Mouse (Mus musculus) brain, adult 2 months (tissue): ENCODE results near the gene Gm38119.

Source experiments
- DNase-seq: peaks from one replicate; pipeline ENCODE4 v3.0.0; 2011; ENCODE audit warnings: low read depth, low spot score

Gene Gm38119

DNA sequence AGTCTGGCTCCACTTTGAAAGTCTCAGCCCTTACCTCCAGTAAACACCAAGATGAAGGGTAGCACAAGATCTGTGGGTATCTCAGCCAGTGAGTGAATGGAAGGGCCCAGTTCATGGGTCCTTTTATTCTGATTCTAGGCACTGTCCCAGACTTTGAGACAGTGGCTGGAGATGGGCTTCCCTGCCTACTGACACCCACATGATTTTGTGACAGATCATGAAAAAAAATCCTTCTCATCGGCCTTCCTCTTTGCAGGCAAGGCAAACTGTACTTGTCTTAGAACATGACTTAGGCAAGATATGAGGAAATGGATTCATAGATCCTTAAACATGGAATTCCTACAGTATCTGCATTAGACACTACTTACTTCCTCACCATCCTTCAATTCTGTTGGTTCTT lies at the start of gene Gm38119:
TSS of gene Gm38119 (minus strand) at position 101 of the 400 bp plus-strand sequence.
- DNase-seq, result no peak

DNA sequence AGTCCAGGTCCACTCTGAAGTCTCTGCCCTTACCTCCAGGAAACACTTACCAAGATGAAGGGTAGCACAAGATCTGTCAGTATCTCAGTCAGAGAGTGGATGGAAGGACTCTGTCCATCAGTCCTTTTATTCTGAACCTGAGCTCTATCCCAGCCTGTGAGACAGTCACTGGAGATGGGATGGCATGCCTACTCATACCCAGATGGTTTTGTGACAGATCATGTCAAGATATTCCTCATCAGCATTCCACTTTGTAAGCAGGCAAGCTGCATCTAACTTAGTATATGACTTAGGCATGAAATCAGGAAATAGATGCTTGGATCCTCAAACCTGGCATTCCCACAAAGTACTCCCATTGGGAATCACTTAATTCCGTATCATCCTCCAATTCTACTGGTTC lies 39.9 kb upstream of the Gm38119 start, which contains the start of gene Lce1i:
TSS of gene Lce1i (minus strand) at position 101 of the 400 bp plus-strand sequence.
- DNase-seq, result no peak

DNA sequence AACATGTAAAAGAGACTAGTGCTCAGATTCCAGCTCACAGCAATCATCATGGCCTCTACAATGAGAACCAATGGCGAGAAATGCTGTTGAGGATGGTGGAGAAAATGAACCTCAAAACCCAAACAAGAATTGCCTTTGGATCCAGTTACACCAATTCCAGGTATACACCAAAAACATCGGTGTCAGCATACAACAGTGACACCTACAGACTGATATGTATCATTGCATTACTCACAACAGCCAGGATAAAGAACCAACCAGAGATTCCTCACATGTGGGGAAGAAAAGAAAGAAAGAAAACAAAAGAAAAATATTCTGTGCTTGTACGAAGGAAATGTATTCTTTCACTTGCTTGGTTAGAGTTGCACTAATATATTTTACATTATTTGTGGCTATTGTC lies 32.7 kb upstream of the Gm38119 start:
- peak; percentile 2 for DNase-seq

DNA sequence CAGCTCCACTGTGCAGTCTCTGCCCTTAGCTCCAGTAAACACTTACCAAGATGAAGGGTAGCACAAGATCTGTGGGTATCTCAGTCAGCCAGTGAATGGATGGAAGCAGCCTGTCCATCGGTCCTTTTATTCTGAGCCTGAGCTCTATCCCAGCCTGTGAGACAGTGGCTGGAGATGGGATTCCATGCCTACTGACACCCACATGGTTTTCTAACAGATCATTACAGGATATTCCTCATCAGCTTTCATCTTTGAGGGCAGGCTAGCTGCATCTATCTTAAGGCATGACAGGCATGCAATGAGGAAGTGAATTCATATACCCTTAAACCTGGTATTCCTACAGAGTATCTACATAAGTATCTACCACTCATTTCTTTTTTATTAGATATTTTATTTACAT lies 26.1 kb upstream of the Gm38119 start, which contains the start of gene Lce1h:
TSS of gene Lce1h (minus strand) at position 101 of the 400 bp plus-strand sequence.
- DNase-seq, result no peak

DNA sequence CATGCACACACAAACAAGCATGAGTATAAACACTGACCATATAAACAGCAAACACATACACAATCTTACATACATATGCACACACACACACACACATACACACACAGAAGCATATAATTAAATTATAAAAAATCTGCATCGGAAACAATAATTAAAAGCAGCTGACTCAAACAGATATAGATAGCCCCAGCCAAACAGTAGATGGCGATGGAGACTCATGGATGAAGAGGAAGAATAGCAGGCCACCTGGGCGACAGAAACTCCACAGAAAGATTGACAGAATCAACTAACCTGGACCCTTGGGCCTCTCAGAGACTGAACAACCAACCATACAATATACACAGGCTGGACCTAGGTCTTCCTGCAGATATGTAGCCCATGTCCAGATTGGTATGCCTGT lies 14.3 kb upstream of the Gm38119 start:
- DNase-seq, result peak; percentile 2

DNA sequence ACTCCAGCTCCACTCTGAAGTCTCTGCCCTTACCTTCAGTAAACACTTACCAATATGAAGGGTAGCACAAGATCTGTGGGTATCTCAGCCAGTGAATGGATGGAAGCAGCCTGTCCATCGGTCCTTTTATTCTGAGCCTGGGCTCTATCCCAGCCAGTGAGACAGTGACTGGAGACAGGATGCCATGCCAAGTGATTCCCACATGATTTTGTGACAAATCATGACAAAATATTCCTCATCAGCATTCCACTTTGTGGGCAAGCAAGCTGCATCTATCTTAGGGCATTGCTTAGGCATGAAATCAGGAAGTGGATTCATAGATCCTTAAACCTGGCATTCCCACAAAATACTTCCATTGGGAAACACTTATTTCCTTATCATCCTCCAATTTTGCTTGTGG lies 13.3 kb upstream of the Gm38119 start, which contains the start of gene Lce1g:
TSS of gene Lce1g (minus strand) at position 101 of the 400 bp plus-strand sequence.
- no peak for DNase-seq

DNA sequence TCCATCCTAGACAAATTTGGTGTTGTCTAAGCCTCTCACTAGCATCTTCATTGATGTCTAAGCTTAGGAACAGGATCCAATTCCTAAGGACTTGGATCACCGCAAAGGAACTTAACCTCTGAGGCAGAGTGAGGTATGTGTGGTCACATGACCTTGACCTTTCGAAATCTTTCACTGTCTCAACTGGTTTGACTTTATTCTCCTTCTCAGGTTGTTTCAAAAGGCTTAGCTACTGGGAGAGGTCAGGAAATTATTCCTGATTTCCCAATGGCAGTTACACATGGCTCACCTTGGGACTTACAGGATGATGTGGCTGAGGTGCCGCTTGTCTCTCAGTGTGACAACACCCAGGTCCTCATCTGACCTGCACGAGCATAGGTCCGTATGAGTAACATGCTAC lies 16.3 kb downstream of the Gm38119 start:
- DNase-seq, result no peak

DNA sequence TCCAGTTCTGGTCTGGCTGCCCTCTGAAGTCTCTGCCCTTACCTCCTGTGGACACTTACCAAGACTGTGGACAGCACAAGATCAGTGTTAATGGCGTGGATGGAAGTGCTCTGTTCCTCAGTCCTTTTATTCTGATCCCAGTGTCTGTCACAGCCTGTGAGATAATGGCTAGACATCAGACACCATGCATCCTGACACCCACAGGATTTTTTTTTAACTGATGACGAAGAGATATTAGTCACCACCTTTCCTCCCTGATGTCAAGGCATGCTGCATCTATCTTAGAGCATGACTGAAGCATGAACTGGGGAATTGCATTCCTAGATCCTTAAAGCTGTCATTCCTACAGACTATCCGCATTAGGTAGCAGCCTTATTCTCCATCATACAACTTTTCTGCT lies 18.6 kb downstream of the Gm38119 start, which contains the start of gene Lce1f:
TSS of gene Lce1f (minus strand) at position 101 of the 400 bp plus-strand sequence.
- DNase-seq, result no peak

DNA sequence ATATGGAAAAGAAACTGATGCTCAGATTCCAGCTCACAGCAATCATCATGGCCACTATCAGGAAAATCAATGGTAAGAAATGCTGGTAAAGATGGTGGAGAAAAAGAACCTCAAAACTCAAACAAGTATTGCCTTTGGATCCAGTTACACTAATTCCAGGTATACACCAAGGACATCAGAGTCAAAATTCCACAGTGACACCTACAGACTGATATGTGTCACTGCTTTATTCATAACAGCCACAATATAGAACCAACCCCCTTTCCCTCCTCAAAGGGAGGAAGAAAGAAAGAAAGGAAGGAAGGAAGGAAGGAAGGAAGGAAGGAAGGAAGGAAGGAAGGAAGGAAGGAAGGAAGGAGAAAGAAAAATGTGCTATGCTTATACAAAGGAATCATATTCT lies 23.8 kb downstream of the Gm38119 start:
- DNase-seq, result no peak

DNA sequence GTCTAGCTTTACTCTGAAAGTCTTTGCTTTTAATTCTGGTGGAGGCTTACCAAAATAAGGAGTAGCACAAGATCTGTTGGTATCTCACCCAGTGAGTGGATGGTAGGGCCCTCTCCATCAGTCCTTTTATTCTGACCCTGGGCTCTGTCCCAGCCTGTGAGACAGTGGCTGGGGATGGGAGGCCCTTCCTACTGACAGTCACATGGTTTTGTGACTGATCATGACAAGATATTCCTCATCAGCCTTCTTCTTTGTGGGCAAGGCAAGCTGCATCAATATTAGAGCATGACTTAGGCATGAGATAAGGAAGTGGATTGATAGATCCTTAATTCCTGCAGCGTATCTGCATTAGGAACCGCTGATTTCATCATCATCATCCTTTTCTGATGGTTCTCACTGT lies 29.9 kb downstream of the Gm38119 start, which contains the start of gene Lce1e:
TSS of gene Lce1e (minus strand) at position 101 of the 400 bp plus-strand sequence.
- DNase-seq, result no peak

DNA sequence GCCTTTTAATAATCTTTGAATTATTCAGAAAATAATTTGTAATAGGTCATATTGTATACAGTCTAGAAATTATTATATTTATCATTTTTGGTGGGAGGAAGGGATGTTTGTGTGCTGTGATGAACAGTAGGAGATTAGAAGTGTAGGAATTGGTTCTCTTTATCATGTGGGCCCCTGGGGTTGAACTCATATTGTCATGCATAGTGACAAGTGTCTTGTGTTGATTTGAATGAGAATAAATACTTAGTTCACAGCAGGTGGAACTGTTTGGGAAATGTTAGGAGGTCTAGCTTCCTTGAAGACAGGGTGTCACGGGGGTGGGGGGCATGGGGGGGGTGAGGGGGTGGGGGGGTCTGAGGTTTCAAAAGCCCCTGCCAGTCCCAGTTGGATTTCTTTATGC lies 44.3 kb downstream of the Gm38119 start:
- DNase-seq, result no peak

DNA sequence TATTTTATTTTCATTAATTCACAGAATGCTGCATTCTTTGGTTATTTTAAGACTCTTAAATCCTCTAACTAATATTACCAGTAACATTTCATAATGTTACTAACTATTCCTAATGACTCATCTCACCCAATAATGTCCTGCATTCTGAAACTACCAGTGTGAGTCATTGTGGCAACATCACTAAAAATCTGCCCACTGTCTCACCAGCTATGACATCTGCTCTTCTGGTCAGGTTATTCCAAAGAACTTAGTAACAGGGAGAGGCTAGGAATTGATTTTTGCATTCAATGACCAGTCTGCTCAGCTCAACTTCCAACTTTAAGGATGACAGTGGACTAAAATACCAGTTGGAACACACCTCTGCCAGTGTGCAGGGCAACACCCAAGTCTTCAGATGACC lies 47.2 kb downstream of the Gm38119 start:
- peak; percentile 2 for DNase-seq

DNA sequence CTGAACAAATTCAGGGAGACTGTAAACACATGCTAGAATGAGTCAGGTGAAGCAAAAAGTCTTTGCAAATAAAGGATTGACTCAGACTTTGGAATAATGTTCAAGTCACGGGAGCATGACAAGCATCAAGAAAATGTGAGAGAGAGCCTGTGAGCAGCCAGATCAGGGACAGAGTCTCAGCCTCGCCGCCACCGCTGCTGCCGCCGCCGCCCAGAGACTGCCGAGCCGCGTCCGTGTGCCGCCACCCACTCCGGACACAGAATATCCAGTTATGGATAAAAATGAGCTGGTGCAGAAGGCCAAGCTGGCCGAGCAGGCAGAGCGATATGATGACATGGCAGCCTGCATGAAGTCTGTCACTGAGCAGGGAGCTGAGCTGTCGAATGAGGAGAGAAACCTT lies 49.7 kb downstream of the Gm38119 start:
- DNase-seq, result peak; percentile 4
